Mouse (Mus musculus): ENCODE results near the gene Eef1akmt1.

Eef1akmt1 gene

DNA sequence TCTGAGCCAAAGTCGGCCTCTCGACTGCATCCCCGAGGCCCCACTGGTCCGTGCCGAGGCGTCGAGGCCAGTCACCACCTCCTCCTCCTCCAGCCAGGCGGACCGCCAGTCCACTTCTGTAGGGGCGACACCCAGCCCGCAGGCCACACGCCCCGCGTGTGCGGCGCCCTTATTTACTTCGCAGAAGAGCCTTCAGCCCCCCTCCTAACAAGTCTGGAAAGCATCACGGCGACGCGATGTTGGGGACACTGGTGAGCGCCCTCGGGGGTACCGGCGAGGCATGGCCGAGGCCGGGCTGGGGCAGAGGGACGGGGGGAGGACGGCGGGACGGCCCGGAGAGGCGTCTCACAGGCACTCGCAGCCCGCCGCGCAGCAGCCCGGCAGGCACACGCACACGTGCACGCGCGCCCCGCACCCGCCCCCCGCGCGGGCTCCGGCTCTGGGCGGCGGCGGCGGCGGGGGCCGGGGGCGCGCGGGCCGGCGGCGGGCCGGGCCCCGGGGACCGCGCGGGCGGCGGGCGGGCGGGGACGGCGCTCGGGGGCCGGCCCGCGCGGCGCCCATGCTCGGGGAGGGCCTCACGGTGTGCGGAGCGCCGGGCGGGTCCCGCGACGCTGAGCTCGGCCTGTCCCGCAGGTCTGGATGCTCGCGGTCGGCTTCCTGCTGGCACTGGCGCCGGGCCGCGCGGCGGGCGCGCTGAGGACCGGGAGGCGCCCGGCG lies 46.6 kb downstream of the Eef1akmt1 start, which contains the start of gene Il17d:
Gene Il17d (plus strand): TSS at position 107 of the 717 bp plus-strand sequence.
- DNase-seq (ENCODE audit: low read depth in 1 of 2, low spot score in 2 of 2): no peak

DNA sequence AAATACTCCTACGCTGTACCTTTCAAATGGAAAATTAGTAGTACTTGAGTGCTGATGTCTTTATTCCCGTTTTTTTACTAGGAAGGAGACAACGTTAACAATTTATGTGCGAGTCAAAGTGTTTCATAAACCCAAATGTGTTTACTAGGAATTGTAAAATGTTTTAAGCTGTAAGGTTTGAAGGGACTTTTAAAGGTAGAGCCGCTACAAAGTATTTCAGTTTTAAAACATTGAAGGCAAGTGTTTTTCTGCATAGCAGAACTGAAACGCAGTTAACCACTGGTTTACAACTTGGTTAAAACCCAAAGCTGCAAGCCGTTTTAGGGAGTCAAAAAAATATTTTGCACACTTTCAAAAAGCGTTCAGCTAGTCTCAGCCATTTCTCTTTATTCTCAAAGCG lies 47.6 kb downstream of the Eef1akmt1 start:
- DNase-seq (ENCODE audit: low read depth in 1 of 2, low spot score in 2 of 2): no peak

DNA sequence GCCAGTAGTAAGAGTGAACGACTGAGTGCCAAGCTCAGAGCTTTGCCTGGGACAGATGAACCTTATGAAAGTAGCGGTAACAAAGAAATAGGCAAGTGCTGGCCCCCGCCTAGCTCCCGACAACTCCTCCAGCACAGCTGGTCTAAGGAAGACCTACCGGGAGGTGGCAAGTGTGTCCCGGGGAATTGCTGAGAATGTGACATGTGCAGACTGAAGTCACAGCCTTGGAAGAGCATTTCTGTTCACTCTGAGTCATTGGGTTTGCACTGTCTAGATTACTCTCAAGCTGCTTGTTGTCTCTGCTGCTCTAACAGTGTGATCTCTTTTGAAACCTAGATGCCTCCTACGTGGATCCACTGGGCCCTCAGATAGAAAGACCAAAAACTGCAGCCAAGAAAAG lies 54.4 kb downstream of the Eef1akmt1 start:
- DNase-seq (ENCODE audit: low read depth in 1 of 2, low spot score in 2 of 2): no peak

DNA sequence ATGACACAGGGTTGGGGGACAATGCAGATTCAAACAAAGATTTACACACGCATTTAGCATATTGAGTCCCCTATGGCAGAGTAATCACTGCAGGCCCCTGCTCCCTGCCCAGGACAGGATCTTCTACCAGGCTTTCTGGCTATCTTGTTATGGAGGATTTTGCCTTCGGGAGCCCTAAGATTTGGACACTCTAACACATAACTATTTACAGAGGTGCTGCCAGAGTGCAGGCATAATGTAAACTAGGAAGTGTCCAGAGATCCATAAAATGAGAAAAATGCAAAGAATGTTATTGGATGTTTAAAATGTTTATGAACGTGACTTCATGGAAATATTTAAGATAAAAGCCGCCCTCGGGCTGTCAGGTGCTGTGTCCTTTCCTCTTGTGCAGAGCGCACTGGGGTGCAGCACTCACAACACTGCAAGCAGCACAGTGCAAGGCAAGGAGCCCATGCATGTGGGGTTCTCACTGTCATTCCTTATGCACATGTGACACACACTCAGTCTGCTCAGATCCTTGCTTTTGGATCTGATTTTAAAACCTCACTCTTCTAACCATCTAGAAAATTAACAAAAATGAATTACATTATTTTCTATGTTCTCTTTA lies 56.2 kb downstream of the Eef1akmt1 start:
- DNase-seq (ENCODE audit: low read depth in 1 of 2, low spot score in 2 of 2): no peak

DNA sequence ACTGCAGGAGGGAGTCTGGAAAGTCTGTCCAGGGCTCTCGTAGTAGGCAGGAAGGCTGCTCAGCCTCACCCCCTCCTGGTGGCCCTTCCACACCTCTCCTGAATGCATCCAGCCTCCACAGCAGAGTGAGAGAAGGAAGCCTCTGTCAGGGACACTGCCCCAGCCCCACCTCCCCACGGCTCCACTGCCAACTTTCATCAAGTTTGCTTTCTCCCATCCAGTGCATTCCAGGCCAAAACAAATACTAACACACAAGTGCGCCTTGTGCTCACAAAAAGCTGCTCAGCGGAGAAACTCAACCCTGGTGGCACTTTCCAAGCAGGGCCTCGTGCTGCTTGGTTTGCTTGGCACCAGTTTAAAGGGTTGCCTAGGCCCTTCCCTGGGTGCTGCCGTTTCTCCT lies 61.9 kb downstream of the Eef1akmt1 start:
- no peak for DNase-seq (ENCODE audit: low read depth in 1 of 2, low spot score in 2 of 2)

DNA sequence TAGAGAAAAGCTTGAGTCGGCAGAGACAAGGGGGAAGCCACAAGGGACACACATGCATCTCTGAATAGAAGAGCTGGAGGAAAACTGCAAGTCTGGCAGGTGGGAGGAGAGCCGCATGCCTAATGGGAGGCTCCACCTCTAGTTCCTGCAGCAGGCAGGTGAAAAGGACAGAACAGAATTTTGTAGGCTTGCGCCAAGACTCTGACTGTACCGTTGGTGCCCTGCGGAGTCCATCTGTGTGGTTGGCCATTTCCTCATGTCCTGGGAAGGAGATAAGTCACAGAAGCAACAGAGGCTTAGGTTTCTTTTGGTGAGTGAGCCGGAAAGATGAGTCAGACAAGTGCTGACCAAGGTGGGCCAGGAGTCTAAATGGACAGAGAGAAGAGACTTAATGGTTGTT lies 67.7 kb downstream of the Eef1akmt1 start:
- no peak for DNase-seq (ENCODE audit: low read depth in 1 of 2, low spot score in 2 of 2)
